Mouse (Mus musculus) embryo, embryonic 10 days (tissue): ENCODE data around the gene Flii.
A peak's percentile ranks its signal among the peaks of the same experiment; 100 is the strongest.

Experiments
- DNase-seq: peaks from one replicate; pipeline ENCODE4 v3.0.0-alpha.2; 2015; ENCODE audit warnings: low spot score

Gene Flii

DNA sequence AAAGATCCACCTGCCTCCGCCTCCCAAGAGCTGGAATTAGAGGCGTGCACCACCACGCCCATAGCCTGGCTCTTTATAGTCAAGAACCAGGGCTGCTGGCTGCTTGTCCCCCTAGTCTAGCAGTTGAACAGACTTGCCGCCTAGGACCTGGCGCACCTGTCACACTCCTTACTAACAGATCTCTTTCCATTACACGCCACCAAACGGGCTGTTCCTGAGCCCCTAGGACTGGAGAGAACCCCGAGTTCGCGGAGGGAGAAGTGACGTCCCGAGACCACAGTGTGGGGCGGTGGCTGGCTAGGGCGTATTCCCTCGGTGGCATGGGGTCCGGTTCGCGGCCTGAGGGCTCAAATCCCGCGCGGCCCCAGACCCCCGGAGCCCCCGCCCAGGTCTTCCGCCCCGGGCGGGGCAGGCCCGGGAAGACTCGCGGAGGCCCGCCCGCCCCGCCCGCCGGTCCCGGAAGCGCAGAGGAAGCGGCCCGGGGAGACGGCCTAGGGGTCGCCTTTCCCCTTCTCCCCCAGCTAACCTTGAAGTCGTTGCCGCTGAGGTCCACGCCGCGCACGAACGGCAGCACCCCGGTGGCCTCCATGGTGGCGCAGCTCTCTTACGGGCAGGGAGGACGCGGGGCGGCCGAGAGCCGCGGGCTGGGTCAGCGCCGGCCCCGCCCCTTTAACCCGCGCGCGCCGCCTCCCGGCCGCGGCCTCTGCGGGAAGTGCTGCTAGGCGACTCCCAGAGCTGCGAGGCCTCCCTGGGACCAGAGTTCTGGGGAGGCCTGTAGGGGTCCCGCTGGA, at the start of gene Flii:
Gene Flii, minus strand, starts transcription at position 663 of the 791 bp plus-strand sequence.
- peak; percentile 78 for DNase-seq

DNA sequence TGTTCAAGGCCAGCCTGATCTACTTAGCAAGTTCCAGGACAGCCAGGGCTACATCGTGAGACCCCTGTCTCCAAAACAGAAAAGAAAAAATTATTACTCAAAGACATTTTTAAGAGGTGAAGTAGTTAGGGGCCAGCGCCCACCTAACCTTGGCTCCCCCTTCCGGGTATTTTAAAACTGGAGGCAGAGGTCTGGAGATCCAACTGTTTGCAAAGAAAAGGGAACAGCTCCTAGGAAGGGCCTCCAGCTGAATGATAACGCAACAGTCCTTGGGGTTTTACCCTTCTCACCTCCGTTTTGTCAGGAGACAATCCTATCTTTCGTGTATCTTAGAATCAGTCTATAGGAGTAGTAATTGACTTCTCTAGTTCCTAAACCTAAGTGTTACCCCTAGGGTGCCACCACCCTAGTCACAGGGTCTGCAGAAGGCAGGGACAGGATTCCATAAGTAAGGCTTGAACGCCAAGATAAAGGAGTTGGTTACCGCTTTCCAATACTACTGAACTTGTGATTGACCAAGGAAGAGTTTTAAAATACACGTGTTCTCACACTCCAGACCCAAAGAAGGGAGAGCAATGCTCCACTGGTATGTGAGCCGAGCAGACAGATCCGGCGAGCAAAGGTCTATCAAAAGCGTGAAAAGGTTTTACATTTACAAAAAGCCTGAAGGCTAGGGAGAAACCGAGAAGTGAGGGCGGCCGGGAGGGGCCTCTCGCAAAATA, 49.2 kb upstream of the Flii start:
- no peak for DNase-seq

GRCm38 (mm10) chr11:60775578-60775977, 48.5 kb upstream of the Flii start:
- no peak for DNase-seq

GRCm38 (mm10) chr11:60774841-60775240, 47.8 kb upstream of the Flii start:
- no peak for DNase-seq

- DNase-seq: no peak
Observed at GRCm38 (mm10) chr11:60774158-60774689, 47.2 kb upstream of the Flii start.

GRCm38 (mm10) chr11:60772161-60772560, 45.1 kb upstream of the Flii start:
- no peak for DNase-seq

GRCm38 (mm10) chr11:60770776-60771175, 43.7 kb upstream of the Flii start:
- DNase-seq: no peak

GRCm38 (mm10) chr11:60769322-60769721, 42.3 kb upstream of the Flii start:
- DNase-seq: no peak

DNA sequence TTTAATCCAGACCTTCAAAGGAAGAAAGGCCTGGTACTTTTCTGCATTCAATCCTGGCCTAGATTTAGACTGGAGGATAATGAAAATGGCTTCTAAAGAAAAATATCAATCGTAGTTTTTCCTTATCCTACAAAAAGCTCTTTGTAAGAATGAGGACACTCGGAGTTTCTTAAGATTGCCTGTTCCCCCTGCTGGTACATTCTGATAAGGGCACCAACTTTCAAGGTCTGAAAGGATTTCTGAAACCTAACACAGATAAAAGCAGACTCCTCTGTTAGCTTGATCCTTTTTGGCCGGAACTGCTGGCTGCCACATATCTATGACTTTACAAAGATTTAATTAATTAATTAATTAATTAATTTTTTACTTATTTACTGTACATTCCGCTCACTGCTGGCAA, 39.9 kb upstream of the Flii start:
- no peak for DNase-seq

GRCm38 (mm10) chr11:60761681-60762080, 34.6 kb upstream of the Flii start:
- no peak for DNase-seq

DNA sequence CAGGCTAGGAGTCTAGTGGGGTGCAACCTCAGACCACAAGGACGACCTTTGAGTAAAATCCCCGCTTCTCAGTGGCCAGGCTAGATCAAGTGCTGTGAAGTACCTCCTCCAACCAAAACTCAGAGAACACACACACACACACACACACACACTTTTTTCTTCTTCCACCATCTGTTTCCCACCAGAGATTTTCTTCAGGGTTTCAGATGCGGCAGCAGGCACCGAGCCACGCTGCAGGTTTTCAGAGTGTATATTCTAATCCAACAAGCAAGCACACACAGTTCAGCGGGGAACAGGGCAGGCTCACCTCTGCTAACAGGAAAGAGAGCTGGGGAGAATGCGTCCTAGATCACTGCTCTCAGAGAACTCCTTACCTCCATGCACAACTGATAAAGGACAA, 28.5 kb upstream of the Flii start:
- no peak for DNase-seq

GRCm38 (mm10) chr11:60740321-60740720, 13.3 kb upstream of the Flii start:
- no peak for DNase-seq

DNA sequence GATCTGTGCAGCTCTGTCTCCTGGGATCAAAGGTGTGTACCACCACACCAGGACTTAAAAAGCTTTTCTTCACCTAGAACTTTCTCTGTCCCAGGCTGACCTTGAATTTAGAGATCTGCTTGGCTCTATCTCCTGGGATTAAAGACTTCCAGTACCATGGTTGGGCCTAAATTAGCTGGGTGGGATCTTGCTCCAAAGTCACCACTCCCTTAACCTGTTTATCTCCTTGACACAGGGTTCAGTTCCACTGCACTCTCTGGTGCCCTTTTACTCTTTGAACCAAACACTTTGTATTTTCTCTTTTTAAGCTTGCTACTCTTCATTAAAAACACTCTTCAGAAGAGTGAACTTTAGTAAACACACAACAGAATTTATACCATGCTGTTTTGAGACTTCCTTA, 10.4 kb upstream of the Flii start:
- DNase-seq: no peak

DNA sequence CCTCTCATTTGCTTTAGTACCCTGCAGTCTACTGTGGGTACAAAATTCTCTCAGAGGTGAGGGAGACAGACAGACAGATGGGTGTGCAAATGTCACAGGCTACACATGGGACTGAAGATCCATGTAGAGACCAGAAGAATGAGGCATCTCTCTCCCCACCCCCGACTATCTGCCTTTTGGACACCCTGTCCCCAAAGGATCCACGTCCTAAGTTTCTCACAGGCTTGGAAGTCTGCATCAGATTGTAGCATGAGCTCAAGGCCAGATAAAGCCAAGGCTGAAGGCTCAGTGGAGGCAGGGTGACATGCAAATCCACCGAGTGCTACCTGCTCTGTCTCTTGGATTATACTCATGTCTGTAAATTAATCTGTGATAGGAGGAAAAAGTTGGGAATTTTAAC, 9.4 kb upstream of the Flii start:
- DNase-seq: no peak

DNA sequence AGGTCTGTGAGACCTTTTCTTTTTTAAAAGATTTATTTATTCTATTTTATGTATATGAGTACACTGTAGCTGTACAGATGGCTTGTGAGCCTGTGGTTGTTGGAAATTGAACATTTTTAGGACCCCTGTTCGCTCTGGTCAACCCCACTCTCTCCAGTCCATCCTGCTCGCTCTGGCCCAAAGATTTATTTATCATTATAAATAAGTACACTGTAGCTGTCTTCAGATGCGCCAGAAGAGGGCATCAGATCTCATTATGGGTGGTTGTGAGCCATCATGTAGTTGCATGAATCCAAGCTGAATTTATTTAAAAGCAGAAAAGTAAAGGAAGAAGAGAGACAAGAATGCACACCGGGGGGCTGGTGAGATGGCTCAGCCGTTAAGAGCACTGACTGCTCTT, 8.1 kb upstream of the Flii start:
- DNase-seq: no peak

- DNase-seq: no peak
Observed at GRCm38 (mm10) chr11:60734206-60734605, 7.1 kb upstream of the Flii start.

- DNase-seq: no peak
Observed at GRCm38 (mm10) chr11:60731251-60731650, 4.2 kb upstream of the Flii start.

DNA sequence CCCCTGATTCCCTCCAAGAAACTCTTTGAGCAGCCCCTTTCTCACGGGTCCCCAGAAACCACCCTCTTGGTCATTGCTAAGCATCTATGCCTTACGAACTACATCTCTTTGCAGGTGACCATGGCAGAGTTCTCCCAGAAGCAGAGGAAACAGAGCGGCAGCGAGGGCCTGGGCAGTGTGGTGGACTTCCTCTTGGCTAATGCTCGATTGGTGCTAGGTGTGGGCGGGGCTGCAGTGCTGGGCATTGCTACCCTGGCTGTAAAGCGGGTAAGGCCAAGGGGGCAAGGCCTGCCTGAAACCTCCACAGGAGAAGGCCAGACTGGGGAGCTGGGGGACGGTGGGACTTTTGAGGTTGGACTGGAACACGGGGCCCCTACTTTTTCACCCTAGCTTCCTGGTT, 3.1 kb upstream of the Flii start:
- DNase-seq: no peak

DNA sequence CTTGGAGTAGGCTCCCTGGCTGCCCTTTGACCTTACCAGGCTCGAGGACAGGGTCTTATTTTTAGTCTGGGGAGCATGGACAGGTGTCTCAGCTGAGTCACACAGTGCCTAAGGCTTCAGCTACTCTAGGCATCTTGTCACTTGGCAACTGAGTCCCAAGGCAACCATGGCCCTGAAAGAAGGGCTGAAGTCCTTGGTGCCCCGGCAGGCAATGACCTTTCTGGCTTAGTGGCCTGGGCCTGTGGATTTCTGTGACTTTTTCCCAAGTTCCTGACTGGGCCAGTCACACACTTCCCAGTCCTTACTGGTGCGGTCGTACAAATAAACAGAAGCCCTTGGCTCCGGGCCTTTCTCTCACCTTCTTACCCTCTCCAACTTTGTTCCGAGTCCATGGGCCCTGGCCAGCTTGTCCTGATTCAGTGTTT, 2.2 kb upstream of the Flii start:
- no peak for DNase-seq

GRCm38 (mm10) chr11:60728260-60728761, 1.2 kb upstream of the Flii start, which contains the start of gene Mief2:
TSS of gene Mief2 (plus strand) at chr11:60728398.
- peak; percentile 97 for DNase-seq

GRCm38 (mm10) chr11:60727392-60728140, 503 bp upstream of the Flii start:
- peak; percentile 11 for DNase-seq

DNA sequence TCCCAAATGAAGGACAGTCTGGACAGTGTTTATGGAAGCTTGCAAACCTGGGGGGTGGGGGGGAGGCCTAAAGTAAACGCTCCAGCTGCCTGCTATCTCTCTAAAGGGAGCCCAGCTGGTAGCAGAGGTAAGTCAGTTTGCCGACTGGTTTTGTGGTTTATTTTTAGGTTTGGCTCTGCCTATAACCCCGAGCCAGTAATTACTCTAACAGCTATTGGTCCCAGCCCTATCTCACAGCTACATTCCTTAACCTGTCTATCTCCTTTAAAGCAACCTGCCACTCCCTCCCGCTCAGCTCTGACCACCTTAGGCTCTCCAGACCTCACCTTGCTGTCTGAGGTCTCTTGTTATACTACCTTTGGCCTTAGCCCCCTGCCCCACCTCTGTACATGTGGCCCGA, 7.8 kb downstream of the Flii start:
- no peak for DNase-seq
